Mouse (Mus musculus): ENCODE measurements at regions not wholly inside any gene's neighbourhood (a gene's known extent, or its start where the extent isn't known, plus 50 kb on each side); places are given as distances from the start of the nearest gene placed in this dataset.
A peak's percentile ranks its signal among the peaks of the same experiment; 100 is the strongest.

DNA sequence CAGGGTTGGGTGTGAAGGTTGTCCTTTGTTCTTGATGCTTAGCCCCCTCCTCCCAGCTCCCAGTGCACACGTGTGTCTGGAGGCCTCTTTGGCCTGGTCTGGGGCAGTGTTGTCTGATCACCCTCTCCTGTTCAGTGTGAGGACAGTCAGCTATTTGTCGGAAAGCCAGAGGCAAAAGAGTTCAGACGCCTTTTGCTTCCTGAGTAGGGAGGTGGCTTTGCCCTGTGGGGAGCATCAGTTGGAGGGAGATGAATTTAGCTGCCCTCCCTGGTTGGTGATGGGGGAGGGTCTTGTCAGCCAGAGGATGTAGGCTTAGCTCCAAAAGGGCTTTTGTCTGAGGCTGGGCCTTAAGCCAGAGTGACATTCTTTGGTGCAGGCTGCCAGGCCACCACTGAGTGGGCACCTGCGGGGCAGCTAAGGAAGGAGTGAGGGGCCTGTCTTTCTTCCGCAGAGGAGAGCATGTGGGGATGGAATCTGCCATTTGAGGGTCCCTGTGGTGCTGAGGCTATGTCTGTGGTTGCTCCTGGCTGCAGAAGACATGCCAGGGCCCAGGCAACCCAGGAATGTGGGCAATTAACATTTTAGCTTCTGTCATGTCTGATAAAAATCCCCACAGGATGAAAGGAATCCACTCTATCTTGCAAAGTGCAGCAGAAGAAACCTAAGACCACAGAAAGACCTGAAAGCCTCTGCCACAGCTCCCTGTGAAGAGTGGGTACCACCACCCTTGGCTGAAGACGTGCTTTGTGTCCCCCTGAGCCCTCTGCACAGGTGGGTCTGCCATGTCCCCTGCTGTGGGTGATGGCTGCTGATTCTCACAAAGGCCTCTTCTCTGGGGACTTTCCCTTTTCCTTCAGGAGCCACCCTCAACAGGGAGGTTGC, 265.6 kb downstream of the Gm49356 start:
- TF ChIP-seq CEBPB (IDR thresholded peaks at IDR 0.05; ENCODE audit: low read depth) (no peak), CTCF (IDR thresholded peaks at IDR 0.05; ENCODE audit: control insufficient read depth, insufficient read depth, insufficient read length) (no peak), FOSL1 (IDR thresholded peaks at IDR 0.05; ENCODE audit: insufficient read depth, low read length, poor library complexity, severe bottlenecking) (no peak), MYOG (IDR thresholded peaks at IDR 0.05; ENCODE audit: control insufficient read depth, extremely low read depth, insufficient read length) (no peak), USF1 (IDR thresholded peaks at IDR 0.05; ENCODE audit: low read depth) (no peak), MAX (IDR thresholded peaks at IDR 0.05) (peak; percentile 43)

Measured in C2C12 (cell line).